Mouse (Mus musculus): ENCODE measurements around the gene Olfr1208. TPM values are rescaled to one million over a fixed set of nuclear protein-coding genes. Genes with fewer than 3 reads are reported as not detected.

Olfr1208 gene
- total RNA-seq (2021), result not detected

- DNase-seq, result no peak
These were observed at the start of gene Olfr1208 for GRCm38 (mm10) chr2:88902211-88902610. Olfr1208 (minus strand) TSS chr2:88902311.

- DNase-seq, result no peak
These were observed 35.9 kb upstream of the Olfr1208 start, which contains the start of gene Olfr1211 for GRCm38 (mm10) chr2:88938011-88938410. Olfr1211 (minus strand) TSS chr2:88938111.

GRCm38 (mm10) chr2:88915057-88915456, 12.9 kb upstream of the Olfr1208 start, which contains the start of gene Olfr1209:
Olfr1209 (minus strand) TSS chr2:88915157.
- DNase-seq, result no peak

GRCm38 (mm10) chr2:88862931-88863330, 39.2 kb downstream of the Olfr1208 start, which contains the start of gene Olfr1206:
Olfr1206 (plus strand) TSS chr2:88863231.
- no peak for DNase-seq

- DNase-seq, result no peak
These were observed 53.1 kb downstream of the Olfr1208 start, which contains the start of gene Olfr1204 for GRCm38 (mm10) chr2:88848992-88849391. Olfr1204 (plus strand) TSS chr2:88849292.

Other genes starting within 250 kb of the Olfr1208 start
- gene Olfr1193, start 226.7 kb downstream of the Olfr1208 start, total RNA-seq (2021), result not detected
- gene Olfr1195, start 213.1 kb downstream of the Olfr1208 start, total RNA-seq (2021), result not detected
- not detected for gene Olfr1196, start 197.7 kb downstream of the Olfr1208 start, total RNA-seq (2021)
- not detected for gene Olfr1197, start 169.9 kb downstream of the Olfr1208 start, total RNA-seq (2021)
- not detected for gene Olfr1198, start 150.9 kb downstream of the Olfr1208 start, total RNA-seq (2021)
- not detected for gene Olfr1199, start 141.8 kb downstream of the Olfr1208 start, total RNA-seq (2021)
- not detected for gene Olfr1200, start 131.8 kb downstream of the Olfr1208 start, total RNA-seq (2021)
- not detected for gene Olfr1201, start 109.3 kb downstream of the Olfr1208 start, total RNA-seq (2021)
- not detected for gene Olfr1202, start 87.8 kb downstream of the Olfr1208 start, total RNA-seq (2021)
- not detected for gene Olfr1205, start 72.6 kb downstream of the Olfr1208 start, total RNA-seq (2021)
- not detected for gene Olfr1204, start 53.0 kb downstream of the Olfr1208 start, total RNA-seq (2021)
- not detected for gene Olfr1206, start 39.1 kb downstream of the Olfr1208 start, total RNA-seq (2021)
- not detected for gene Olfr1209, start 12.8 kb upstream of the Olfr1208 start, total RNA-seq (2021)
- not detected for gene Olfr1211, start 35.8 kb upstream of the Olfr1208 start, total RNA-seq (2021)
- not detected for gene Olfr1212, start 51.7 kb upstream of the Olfr1208 start, total RNA-seq (2021)
- gene Gm13762, start 78.0 kb upstream of the Olfr1208 start, total RNA-seq (2021), result not detected
- gene Olfr1214, start 90.3 kb upstream of the Olfr1208 start, total RNA-seq (2021), result not detected
- gene Olfr1215, start 104.7 kb upstream of the Olfr1208 start, total RNA-seq (2021), result not detected
- not detected for gene Olfr1216, start 116.0 kb upstream of the Olfr1208 start, total RNA-seq (2021)
- not detected for gene Olfr1217, start 129.8 kb upstream of the Olfr1208 start, total RNA-seq (2021)
- gene Olfr1218, start 158.9 kb upstream of the Olfr1208 start, total RNA-seq (2021), result not detected
- not detected for gene Olfr1219, start 181.2 kb upstream of the Olfr1208 start, total RNA-seq (2021)
- not detected for gene Olfr1220, start 204.5 kb upstream of the Olfr1208 start, total RNA-seq (2021)
- not detected for gene Olfr1221, start 215.0 kb upstream of the Olfr1208 start, total RNA-seq (2021)
- not detected for gene Olfr1222, start 230.7 kb upstream of the Olfr1208 start, total RNA-seq (2021)
- not detected for gene Olfr1223, start 249.2 kb upstream of the Olfr1208 start, total RNA-seq (2021)